Mouse (Mus musculus) inflammation-experienced regulatory T-cells, adult 6 months (primary cell): ENCODE results near the gene 1700024B05Rik. TPM values are rescaled to one million over a fixed set of nuclear protein-coding genes. Genes with fewer than 3 reads are reported as not detected.
"Not testable (repeated sequence)": the region's sequence is repeated elsewhere in the genome, so short reads cannot be mapped to it uniquely, and the experiment has no call there.

Experiments
- ATAC-seq: one replicate; pipeline ENCODE4 v1.8.0; 2017
- polyA plus RNA-seq, 3 experiments: library from polyadenylated mRNA; unstranded; fragments of 100-300 nt; shearing (Covaris generic); gene quantifications; one replicate each; pipeline ENCODE4 v1.2.1; 2017

1700024B05Rik gene
- not detected for polyA plus RNA-seq

DNA sequence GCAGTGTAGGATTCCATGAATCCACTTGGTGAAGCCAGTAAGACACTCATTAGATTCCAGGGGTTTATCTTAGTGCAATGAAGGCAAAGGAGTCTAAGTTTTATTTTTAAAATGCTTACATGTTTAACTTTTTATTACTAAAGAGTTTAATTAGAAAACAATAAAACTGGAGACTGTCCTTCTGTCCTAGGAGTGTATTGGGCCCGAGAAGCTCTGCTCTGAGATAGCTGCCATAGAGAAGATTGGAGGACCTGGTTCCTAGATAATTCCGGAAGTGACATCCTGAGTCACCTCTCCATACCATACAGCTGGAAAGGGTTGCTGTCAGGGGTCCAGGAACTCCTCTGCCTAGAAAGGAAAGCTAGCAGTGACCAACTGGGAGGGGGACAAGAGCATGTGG, at the start of gene 1700024B05Rik:
1700024B05Rik (plus strand) TSS at position 301 of the 400 bp plus-strand sequence.
- not testable (repeated sequence) for ATAC-seq

DNA sequence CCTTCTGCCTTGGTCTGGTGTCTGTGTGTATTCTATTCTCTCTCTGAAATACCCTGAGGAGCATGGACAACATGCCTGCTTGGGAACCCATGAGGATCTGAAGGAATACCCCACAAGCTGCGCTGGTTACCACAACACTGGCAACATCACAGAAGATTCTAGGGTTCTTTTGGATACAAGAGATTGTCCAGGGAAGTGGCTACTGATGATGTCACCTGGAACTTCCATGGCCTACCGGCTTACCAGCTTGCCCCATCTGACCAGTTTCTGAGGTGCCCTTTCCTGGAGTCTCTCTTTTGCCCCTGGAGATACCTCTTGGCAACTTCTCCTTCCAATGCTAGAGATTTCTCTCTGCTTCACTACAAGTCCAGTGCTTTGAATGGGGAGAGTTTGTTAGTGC, 36.6 kb upstream of the 1700024B05Rik start, which contains the start of gene Gm7980:
Gm7980 (minus strand) TSS at position 101 of the 400 bp plus-strand sequence.
- not testable (repeated sequence) for ATAC-seq

DNA sequence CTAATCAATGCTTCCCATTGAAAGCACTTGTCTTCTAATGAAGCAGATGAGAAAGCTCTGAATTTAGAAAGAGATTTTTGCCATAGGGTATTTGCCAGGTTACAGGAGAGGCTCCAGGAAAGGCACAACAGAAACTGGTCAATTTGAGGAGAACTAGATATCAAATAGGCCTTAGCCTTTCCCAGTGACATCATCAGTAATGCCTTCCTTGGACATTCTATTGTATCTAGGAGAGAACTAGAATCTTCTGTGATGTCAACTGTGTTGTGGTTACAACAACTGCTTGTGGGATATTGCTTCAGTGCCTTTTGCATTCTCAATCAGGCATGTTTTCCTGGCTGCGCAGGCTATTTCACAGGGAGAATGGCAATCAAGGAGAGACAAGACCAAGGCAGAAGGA, 19.1 kb upstream of the 1700024B05Rik start, which contains the start of gene 1700049E17Rik1:
1700049E17Rik1 (plus strand) TSS at position 301 of the 400 bp plus-strand sequence.
- not testable (repeated sequence) for ATAC-seq

DNA sequence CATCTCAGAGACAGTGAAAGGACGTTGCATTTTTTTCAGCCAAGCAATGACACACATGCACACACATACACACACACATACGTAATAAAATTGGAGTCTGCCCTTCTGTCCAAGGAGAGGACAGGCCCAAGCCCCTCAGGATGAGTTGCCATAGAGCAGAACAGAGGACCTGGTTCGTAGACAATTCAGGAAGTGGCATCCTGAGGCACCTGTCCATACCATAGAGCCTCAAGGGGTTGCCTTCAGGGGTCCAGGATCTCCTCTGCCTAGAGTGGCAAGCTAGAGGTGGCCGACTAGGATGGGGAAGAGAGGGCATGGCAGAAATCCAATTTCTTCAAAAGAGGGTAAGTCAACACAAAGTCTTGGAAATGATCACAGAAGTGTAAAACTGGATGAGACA, 20.3 kb downstream of the 1700024B05Rik start:
- not testable (repeated sequence) for ATAC-seq

DNA sequence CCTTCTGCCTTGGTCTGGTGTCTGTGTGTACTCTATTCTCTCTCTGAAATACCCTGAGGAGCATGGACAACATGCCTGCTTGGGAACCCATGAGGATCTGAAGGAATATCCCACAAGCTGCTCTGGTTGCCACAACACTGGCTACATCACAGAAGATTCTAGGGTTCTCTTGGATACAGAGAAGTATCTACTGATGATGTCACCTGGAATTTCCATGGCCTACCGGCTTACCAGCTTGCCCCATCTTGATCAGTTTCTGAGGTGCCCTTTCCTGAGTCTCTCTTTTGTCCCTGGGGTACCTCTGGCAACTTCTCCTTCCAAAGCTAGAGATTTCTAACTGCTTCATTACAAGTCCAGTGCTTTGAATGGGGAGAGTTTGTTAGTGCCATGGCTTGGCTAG, 24.0 kb downstream of the 1700024B05Rik start, which contains the start of gene Gm6401:
Gm6401 (minus strand) TSS at position 101 of the 400 bp plus-strand sequence.
- not testable (repeated sequence) for ATAC-seq

DNA sequence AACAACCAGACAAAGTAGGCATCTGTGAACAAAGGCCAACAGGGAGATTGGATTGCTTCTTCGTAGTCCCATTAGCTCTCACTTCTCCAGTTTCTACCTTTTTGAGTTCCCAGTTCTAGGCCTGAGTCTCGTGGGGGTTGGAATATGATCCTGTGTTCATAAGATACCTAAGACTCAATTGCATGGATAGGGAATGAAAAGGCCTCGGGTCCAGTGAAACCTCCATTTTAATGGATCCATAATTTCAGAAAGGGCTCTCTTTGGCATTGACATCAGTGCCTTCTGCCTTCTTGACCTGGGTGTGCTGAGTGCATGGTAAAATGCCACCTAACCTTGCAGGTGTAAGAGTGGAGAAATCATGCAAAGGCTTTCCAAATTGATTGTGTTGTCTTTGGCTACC, 24.8 kb downstream of the 1700024B05Rik start:
- not testable (repeated sequence) for ATAC-seq

DNA sequence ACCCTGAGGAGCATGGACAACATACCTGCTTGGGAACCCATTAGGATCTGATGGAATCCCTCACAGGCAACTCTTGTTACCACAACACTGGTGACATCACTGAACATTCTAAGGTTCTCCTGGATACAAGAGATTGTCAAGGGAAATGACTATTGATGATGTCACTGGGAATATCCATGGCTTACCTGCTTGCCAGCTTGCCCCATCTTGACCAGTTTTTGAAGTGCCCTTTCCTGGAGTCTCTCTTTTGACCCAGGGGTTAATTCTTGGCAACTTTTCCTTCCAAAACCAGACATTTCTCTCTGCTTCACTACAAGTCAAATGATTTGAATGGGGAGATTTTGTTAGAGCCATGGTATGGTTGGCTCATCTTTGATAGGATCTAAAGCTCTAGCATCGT, 39.4 kb downstream of the 1700024B05Rik start, which contains the start of gene Gm3543:
Gm3543 (minus strand) TSS at position 101 of the 400 bp plus-strand sequence.
- not testable (repeated sequence) for ATAC-seq

Other genes starting within 250 kb of the 1700024B05Rik start
- gene Gm8068, start 242.1 kb upstream of the 1700024B05Rik start, polyA plus RNA-seq, result not detected
- not detected for gene Gm7929, start 193.4 kb upstream of the 1700024B05Rik start, polyA plus RNA-seq
- not detected for gene Gm47189, start 171.6 kb upstream of the 1700024B05Rik start, polyA plus RNA-seq
- gene Gm7980, start 36.7 kb upstream of the 1700024B05Rik start, polyA plus RNA-seq, result not detected
- gene 1700049E17Rik1, start 19.0 kb upstream of the 1700024B05Rik start, polyA plus RNA-seq, result not detected
- gene Gm6401, start 23.9 kb downstream of the 1700024B05Rik start, polyA plus RNA-seq, result not detected
- not detected for gene Gm3543, start 39.3 kb downstream of the 1700024B05Rik start, polyA plus RNA-seq
- gene Gm7951, start 173.4 kb downstream of the 1700024B05Rik start, polyA plus RNA-seq, result not detected
- gene Gm17027, start 218.6 kb downstream of the 1700024B05Rik start, polyA plus RNA-seq, result not detected
- not detected for gene Gm3573, start 246.8 kb downstream of the 1700024B05Rik start, polyA plus RNA-seq